Mouse (Mus musculus): ENCODE results near the gene Rnf10. TPM values are rescaled to one million over a fixed set of nuclear protein-coding genes. Genes with fewer than 3 reads are reported as not detected.

Rnf10 gene
- 13.1 TPM for polyA plus RNA-seq (2014; fragmentation: Illumina TruSeq; extraction: RNeasy Lipid Tissue Mini Kit (QIAGEN cat#74804); ENCODE audit: low replicate concordance)

GRCm38 (mm10) chr5:115272812-115273548, at the start of gene Rnf10:
Rnf10 (minus strand) TSS chr5:115272898.

DNA sequence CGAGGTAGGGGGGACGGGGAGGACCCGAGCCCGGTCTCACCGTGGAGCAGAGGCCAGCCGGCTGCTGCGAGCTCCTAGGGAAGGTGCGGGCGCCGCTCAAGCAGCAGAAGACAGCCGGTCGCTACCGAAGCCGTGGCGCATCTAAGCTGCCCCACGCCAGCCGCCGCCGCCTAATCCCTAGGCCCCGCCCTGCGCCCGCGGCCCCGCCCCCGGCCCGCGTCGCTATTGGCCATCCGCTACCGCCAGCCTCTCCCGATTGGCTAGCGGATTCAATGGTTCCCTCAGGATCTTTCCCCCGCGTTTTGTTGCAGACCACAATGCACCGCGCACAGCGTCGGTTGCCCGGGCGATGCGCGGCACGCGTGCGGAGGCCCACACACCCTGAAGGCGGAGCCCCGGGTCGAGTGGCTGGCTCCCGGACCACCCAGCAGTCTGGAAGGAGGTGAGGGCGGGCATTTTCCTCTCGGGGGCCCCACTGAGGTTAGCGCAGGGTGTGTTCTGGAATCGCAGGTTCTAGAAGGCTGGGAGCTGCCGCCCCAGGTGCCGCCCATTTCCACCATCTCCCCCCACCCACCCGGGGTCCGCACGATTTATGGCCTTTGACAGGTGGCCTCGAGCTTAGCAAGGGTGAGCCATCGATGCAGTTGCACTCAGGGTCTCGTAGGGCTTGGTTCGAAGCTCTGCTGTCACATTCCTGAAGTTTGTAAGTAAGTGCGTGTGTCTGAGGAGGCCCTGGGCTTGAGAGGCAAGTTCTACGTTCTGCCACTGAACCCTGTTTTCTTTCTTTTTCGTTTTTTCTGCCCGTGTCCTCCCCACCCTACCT, 28.3 kb upstream of the Rnf10 start, which contains the start of gene Dynll1:
Gene Dynll1, minus strand, starts transcription at position 208 of the 823 bp plus-strand sequence.

GRCm38 (mm10) chr5:115279226-115280049, 6.7 kb upstream of the Rnf10 start, which contains the start of gene Coq5:
Coq5 (plus strand) TSS chr5:115279666.

DNA sequence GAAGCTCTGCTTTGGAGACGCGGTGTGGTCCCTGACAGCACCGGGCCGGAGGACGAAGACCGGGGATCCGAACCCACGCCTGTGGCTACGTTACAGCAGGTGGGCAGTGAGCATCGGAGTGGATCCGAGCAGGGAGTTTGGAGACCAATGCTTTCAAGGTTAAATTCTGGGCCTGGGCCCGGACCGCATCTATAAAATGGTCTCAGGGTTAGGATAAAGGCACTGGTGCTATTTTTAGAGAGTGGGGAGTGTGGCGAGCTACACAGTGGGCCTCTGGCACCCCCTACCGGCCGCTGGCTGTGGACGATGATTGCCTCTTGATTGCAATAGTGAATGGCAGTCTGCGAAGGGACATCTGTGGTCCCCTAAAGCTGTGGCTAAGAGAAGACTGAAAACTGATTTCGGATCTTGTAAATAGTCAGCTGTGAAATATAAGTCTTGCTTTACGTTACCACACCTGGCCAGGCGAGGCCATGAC, 36.9 kb downstream of the Rnf10 start, which contains the start of gene Pop5:
Gene Pop5, plus strand, starts transcription at position 51 of the 478 bp plus-strand sequence.

GRCm38 (mm10) chr5:115193669-115194625, 78.8 kb downstream of the Rnf10 start, which contains the start of gene Cabp1:
Cabp1 (minus strand) TSS chr5:115194381.

Other genes starting within 250 kb of the Rnf10 start
- gene Gm10401, start 174.6 kb downstream of the Rnf10 start, polyA plus RNA-seq (2014; fragmentation: Illumina TruSeq; extraction: RNeasy Lipid Tissue Mini Kit (QIAGEN cat#74804); ENCODE audit: low replicate concordance): not detected
- gene Acads, start 153.6 kb downstream of the Rnf10 start, polyA plus RNA-seq (2014; fragmentation: Illumina TruSeq; extraction: RNeasy Lipid Tissue Mini Kit (QIAGEN cat#74804); ENCODE audit: low replicate concordance): 0.63 TPM
- 3.3 TPM for gene Unc119b, start 137.9 kb downstream of the Rnf10 start, polyA plus RNA-seq (2014; fragmentation: Illumina TruSeq; extraction: RNeasy Lipid Tissue Mini Kit (QIAGEN cat#74804); ENCODE audit: low replicate concordance)
- 74.6 TPM for gene Mlec, start 114.7 kb downstream of the Rnf10 start, polyA plus RNA-seq (2014; fragmentation: Illumina TruSeq; extraction: RNeasy Lipid Tissue Mini Kit (QIAGEN cat#74804); ENCODE audit: low replicate concordance)
- gene Cabp1, start 78.5 kb downstream of the Rnf10 start, polyA plus RNA-seq (2014; fragmentation: Illumina TruSeq; extraction: RNeasy Lipid Tissue Mini Kit (QIAGEN cat#74804); ENCODE audit: low replicate concordance): not detected
- 1.2 TPM for gene Pop5, start 37.1 kb downstream of the Rnf10 start, polyA plus RNA-seq (2014; fragmentation: Illumina TruSeq; extraction: RNeasy Lipid Tissue Mini Kit (QIAGEN cat#74804); ENCODE audit: low replicate concordance)
- 8.6 TPM for gene Coq5, start 6.8 kb upstream of the Rnf10 start, polyA plus RNA-seq (2014; fragmentation: Illumina TruSeq; extraction: RNeasy Lipid Tissue Mini Kit (QIAGEN cat#74804); ENCODE audit: low replicate concordance)
- 273 TPM for gene Dynll1, start 28.1 kb upstream of the Rnf10 start, polyA plus RNA-seq (2014; fragmentation: Illumina TruSeq; extraction: RNeasy Lipid Tissue Mini Kit (QIAGEN cat#74804); ENCODE audit: low replicate concordance)
- gene Srsf9, start 54.3 kb upstream of the Rnf10 start, polyA plus RNA-seq (2014; fragmentation: Illumina TruSeq; extraction: RNeasy Lipid Tissue Mini Kit (QIAGEN cat#74804); ENCODE audit: low replicate concordance): 24.1 TPM
- gene Gatc, start 68.3 kb upstream of the Rnf10 start, polyA plus RNA-seq (2014; fragmentation: Illumina TruSeq; extraction: RNeasy Lipid Tissue Mini Kit (QIAGEN cat#74804); ENCODE audit: low replicate concordance): 23.9 TPM
- gene Triap1, start 68.3 kb upstream of the Rnf10 start, polyA plus RNA-seq (2014; fragmentation: Illumina TruSeq; extraction: RNeasy Lipid Tissue Mini Kit (QIAGEN cat#74804); ENCODE audit: low replicate concordance): 11.4 TPM
- gene Cox6a1, start 76.1 kb upstream of the Rnf10 start, polyA plus RNA-seq (2014; fragmentation: Illumina TruSeq; extraction: RNeasy Lipid Tissue Mini Kit (QIAGEN cat#74804); ENCODE audit: low replicate concordance): 68.8 TPM
- 0.93 TPM for gene Msi1, start 156.7 kb upstream of the Rnf10 start, polyA plus RNA-seq (2014; fragmentation: Illumina TruSeq; extraction: RNeasy Lipid Tissue Mini Kit (QIAGEN cat#74804); ENCODE audit: low replicate concordance)
- 5.7 TPM for gene Pla2g1b, start 193.4 kb upstream of the Rnf10 start, polyA plus RNA-seq (2014; fragmentation: Illumina TruSeq; extraction: RNeasy Lipid Tissue Mini Kit (QIAGEN cat#74804); ENCODE audit: low replicate concordance)
- gene Sirt4, start 211.8 kb upstream of the Rnf10 start, polyA plus RNA-seq (2014; fragmentation: Illumina TruSeq; extraction: RNeasy Lipid Tissue Mini Kit (QIAGEN cat#74804); ENCODE audit: low replicate concordance): 6.2 TPM
- 5.3 TPM for gene Pxn, start 233.8 kb upstream of the Rnf10 start, polyA plus RNA-seq (2014; fragmentation: Illumina TruSeq; extraction: RNeasy Lipid Tissue Mini Kit (QIAGEN cat#74804); ENCODE audit: low replicate concordance)